Mouse (Mus musculus) thymus, adult 2 months (tissue): Measurements from ENCODE around the gene Mapk12. TPM values are rescaled to one million over a fixed set of nuclear protein-coding genes. Genes with fewer than 3 reads are reported as not detected.

Experiments used
- DNase-seq: peaks from one replicate; pipeline ENCODE4 v3.0.0; 2021
- H3K27ac ChIP-seq: fragments of 200-500 bp; 2 replicates; pipeline ENCODE4 v1.5.1; 2012; ENCODE audit warnings: low read length, control low read depth; ENCODE audit not compliant: control insufficient read depth, insufficient read depth
- H3K27me3 ChIP-seq: fragments of 200-500 bp; 2 replicates; pipeline ENCODE4 v1.6.1; 2012; ENCODE audit warnings: mild to moderate bottlenecking, low read length, moderate library complexity, mixed read lengths; ENCODE audit not compliant: control insufficient read depth, insufficient read depth
- H3K36me3 ChIP-seq: fragments of 200-500 bp; 2 replicates; pipeline ENCODE4 v1.6.1; 2012; ENCODE audit warnings: mild to moderate bottlenecking, low read length, moderate library complexity; ENCODE audit not compliant: control insufficient read depth, insufficient read depth
- H3K4me1 ChIP-seq: fragments of 200-500 bp; replicated peaks from 2 replicates; pipeline ENCODE4 v1.6.1; 2012; ENCODE audit warnings: low read length; ENCODE audit not compliant: control insufficient read depth, insufficient read depth
- H3K4me3 ChIP-seq: fragments of 200-500 bp; 2 replicates; pipeline ENCODE4 v1.5.1; 2012; ENCODE audit warnings: mild to moderate bottlenecking, low read length, control low read depth, moderate library complexity; ENCODE audit not compliant: control insufficient read depth, insufficient read depth
- CTCF ChIP-seq: fragments of 200-500 bp; IDR thresholded peaks from 2 replicates; pipeline ENCODE4 v1.5.1; 2012; ENCODE audit warnings: mild to moderate bottlenecking, control low read depth, low read length, moderate library complexity, borderline replicate concordance; ENCODE audit not compliant: control insufficient read depth, poor library complexity, insufficient read depth; ENCODE audit errors: extremely low read depth
- POLR2A ChIP-seq: fragments of 200-500 bp; IDR thresholded peaks from 2 replicates; pipeline ENCODE4 v1.6.1; 2012; ENCODE audit warnings: mild to moderate bottlenecking, low read length, control low read depth, moderate library complexity; ENCODE audit not compliant: control insufficient read depth, poor library complexity, insufficient read depth; ENCODE audit errors: extremely low read depth
- WGBS: fragments of 180-500 bp; shearing (Covaris S2); methylation state at CpG from one replicate; pipeline ENCODE4 v1.1.7; 2018; 5-methylcytosine and 5-hydroxymethylcytosine counted together
- polyA plus RNA-seq: library from polyadenylated mRNA; depleted of rRNA; stranded (reverse); fragments of >200 nt; gene quantifications from 2 replicates; pipeline ENCODE4 v1.2.3, GENCODE M21; 2012

The Mapk12 gene
- polyA plus RNA-seq, 1 experiment: 2.9 TPM

DNA sequence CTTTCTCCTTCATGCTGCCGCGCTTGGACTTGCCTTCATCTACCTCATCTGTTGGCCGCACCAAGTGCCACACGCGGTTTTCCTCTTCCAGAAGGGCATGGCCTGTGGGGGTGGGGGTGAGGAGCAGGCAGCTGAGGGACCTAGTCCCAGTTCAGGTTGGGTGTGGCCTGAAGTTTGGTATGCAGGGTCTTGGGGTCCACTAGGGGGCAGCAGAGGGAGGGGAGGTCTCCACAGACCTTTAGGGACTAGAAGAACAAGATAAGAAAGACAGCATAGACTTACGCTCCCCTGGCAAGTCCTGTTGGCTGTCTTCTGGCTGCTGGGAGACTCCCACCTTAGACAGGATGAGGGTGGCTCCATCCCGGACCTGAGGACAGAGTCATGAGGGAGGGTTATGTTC lies 17.5 kb upstream of the Mapk12 start:
- Histone ChIP-seq H3K4me1 (no peaks in the 10 kb centered on the region), H3K27ac (no peak overlapping the region), H3K4me3 (no peak overlapping the region), H3K27me3 (no peaks in the 10 kb centered on the region), H3K36me3 (no peaks in the 10 kb centered on the region)
- peak; percentile 77 for DNase-seq
- TF ChIP-seq CTCF (peak; percentile 61; the same call in 1 of the 2 replicates), POLR2A (no peak)
- WGBS: 64% methylated on average over 7 of the region's 7 CpGs

- Histone ChIP-seq H3K4me1 (peaks cover 25% of the 10 kb centered on the region), H3K36me3 (no peaks in the 10 kb centered on the region), H3K27me3 (peaks cover 2% of the 10 kb centered on the region), H3K4me3 (no peak overlapping the region), H3K27ac (no peak overlapping the region)
- no peak for DNase-seq
- no peak for TF ChIP-seq POLR2A
- TF ChIP-seq CTCF: no peak
Measured at GRCm38 (mm10) chr15:89152312-89152711, 11.8 kb upstream of the Mapk12 start.

GRCm38 (mm10) chr15:89150041-89150390 lies 9.5 kb upstream of the Mapk12 start:
- TF ChIP-seq POLR2A (no peak), CTCF (no peak)
- peak; percentile 39 for DNase-seq
- H3K27me3 ChIP-seq: peaks cover 2% of the 10 kb centered on the region
- 16% methylated on average over 13 of the region's 13 CpGs for WGBS
- H3K4me1 ChIP-seq: peaks cover 43% of the 10 kb centered on the region
- peak overlapping the region; percentile 35 for H3K4me3 ChIP-seq
- H3K27ac ChIP-seq: peak overlapping the region; percentile 49; the same call in 1 of the 2 replicates
- H3K36me3 ChIP-seq: no peaks in the 10 kb centered on the region

- 1% methylated on average over 52 of the region's 61 CpGs for WGBS
- H3K27me3 ChIP-seq: peaks cover 5% of the 10 kb centered on the region
Measured at GRCm38 (mm10) chr15:89149271-89150040, 9.0 kb upstream of the Mapk12 start, which contains the start of gene Mapk11. Gene Mapk11, minus strand, starts transcription at chr15:89149628.

GRCm38 (mm10) chr15:89148496-89149270 lies 8.2 kb upstream of the Mapk12 start:
- TF ChIP-seq POLR2A: no peak
- WGBS: 14% methylated on average over 25 of the region's 25 CpGs
- Histone ChIP-seq H3K36me3 (no peaks in the 10 kb centered on the region), H3K27me3 (peaks cover 5% of the 10 kb centered on the region), H3K4me3 (peak overlapping the region; percentile 89), H3K27ac (peak overlapping the region; percentile 20; the same call in 1 of the 2 replicates), H3K4me1 (peaks cover 46% of the 10 kb centered on the region)
- DNase-seq: peak; percentile 22

More at GRCm38 (mm10) chr15:89149271-89150040, 9.0 kb upstream of the Mapk12 start, which contains the start of gene Mapk11:
- peaks cover 46% of the 10 kb centered on the region for H3K4me1 ChIP-seq
- peak within 1 kb of the TSS; percentile 59 for H3K27ac ChIP-seq
- TF ChIP-seq CTCF (no peak), POLR2A (0 out of 2 replicates have a peak, but pooled peaks have one; percentile 36)
- H3K36me3 ChIP-seq: no peaks in the 10 kb centered on the region
- peak within 1 kb of the TSS; percentile 89 for H3K4me3 ChIP-seq
- DNase-seq: peak; percentile 67

- H3K36me3 ChIP-seq: no peaks in the 10 kb centered on the region
- H3K4me3 ChIP-seq: no peak overlapping the region
- H3K27me3 ChIP-seq: peaks cover 5% of the 10 kb centered on the region
- no peak for DNase-seq
- WGBS: 79% methylated on average over 4 of the region's 4 CpGs
- TF ChIP-seq CTCF: no peak
- TF ChIP-seq POLR2A: no peak
- no peak overlapping the region for H3K27ac ChIP-seq
- H3K4me1 ChIP-seq: peaks cover 46% of the 10 kb centered on the region
Measured at GRCm38 (mm10) chr15:89147895-89148294, 7.4 kb upstream of the Mapk12 start.
